Mouse (Mus musculus) neutrophil, adult 65 days (primary cell): Measurements from ENCODE around the gene Homer1. TPM values are rescaled to one million over a fixed set of nuclear protein-coding genes. Genes with fewer than 3 reads are reported as not detected.

ENCODE experiments used
- total RNA-seq: library from RNA; stranded (reverse); gene quantifications from 2 replicates; pipeline ENCODE4 v1.2.4, GENCODE M21; 2023

Homer1 gene
- 4.8 and 8.1 TPM in 2 replicates for total RNA-seq

GRCm38 (mm10) chr13:93299316-93299715 lies at the start of gene Homer1:
Homer1 (plus strand) TSS chr13:93299635.

Other genes starting within 250 kb of the Homer1 start
- gene Cmya5, start 154.9 kb upstream of the Homer1 start, total RNA-seq: not detected in 2 replicates
- gene Tent2, start 107.2 kb upstream of the Homer1 start, total RNA-seq: 68.2 and 87.9 TPM in 2 replicates
- 14.8 and 24.7 TPM in 2 replicates for gene Jmy, start 200.2 kb downstream of the Homer1 start, total RNA-seq